Mouse (Mus musculus): ENCODE measurements around the gene Fam107b.

DNA sequence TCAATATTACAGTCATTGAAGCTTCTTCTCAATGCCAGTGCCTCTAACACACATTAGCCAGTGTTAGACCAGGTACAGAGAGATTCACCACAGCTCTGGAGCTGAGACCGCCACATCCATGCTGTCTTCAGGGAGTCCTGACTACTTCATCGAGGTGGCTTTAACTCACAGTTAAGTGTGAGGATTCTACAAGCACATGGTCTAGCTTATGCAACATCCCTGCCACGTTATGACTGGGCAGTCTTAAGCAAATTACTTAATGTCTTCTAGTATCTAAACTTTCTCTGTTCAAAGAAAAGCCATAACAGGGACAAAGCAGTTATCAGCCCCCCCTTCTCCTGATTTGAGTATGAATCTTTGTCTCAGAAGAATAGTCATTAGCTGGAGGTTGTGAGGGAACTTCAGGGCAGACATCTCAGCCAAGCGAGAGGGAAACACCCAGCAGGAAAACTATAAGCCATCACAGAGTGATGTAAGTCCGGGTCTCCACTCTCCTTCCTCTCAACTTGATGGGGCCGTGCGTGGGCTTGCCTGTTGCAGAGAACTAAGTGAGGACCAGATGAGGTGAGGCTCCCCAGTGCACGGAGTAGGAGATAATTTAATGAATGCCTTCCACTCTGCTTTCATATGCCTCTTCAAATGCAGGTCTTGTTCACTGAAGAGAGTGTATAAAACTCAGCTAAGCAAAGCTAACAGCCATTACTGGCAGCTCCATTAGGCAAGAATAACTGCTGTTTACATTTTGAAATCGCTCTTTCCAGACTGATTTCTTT is 28.8 kb upstream of the Fam107b start:
- no peak for TF ChIP-seq CTCF (IDR thresholded peaks at IDR 0.05; ENCODE audit: low read depth)
- no peak for TF ChIP-seq EP300 (IDR thresholded peaks at IDR 0.05; ENCODE audit: low read depth)

All from liver, embryonic 14.5 days (tissue).